Mouse (Mus musculus) common myeloid progenitor, adult 5-6 weeks (primary cell): ENCODE measurements at regions not wholly inside any gene's neighbourhood (a gene's known extent, or its start where the extent isn't known, plus 50 kb on each side); places are given as distances from the start of the nearest gene placed in this dataset.

Source experiments
- ATAC-seq: replicated peaks from 2 replicates; pipeline ENCODE4 v1.8.0; 2016; ENCODE audit warnings: low read depth, mild to moderate bottlenecking, moderate TSS enrichment, inconsistent platforms; ENCODE audit not compliant: poor library complexity, severe bottlenecking

DNA sequence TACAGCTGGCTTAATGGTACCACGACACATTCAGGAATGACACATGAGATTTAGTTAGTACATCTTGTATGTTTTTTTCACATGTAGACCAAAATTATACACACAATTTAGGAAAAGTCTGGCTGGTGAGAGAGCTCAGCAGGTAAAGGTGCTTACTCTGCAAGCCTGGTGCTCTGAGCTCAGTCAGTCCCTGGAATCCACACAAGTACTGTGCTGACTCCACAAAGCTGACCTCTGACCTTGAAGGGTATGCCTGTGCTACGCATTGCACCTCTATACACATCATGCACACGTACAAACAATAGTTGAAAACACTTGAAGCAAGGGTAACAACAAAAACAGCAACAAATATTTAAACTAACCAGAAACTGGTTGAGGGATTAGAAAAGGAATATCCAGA, 96.5 kb downstream of the Foxb1 start:
- no peak for ATAC-seq

DNA sequence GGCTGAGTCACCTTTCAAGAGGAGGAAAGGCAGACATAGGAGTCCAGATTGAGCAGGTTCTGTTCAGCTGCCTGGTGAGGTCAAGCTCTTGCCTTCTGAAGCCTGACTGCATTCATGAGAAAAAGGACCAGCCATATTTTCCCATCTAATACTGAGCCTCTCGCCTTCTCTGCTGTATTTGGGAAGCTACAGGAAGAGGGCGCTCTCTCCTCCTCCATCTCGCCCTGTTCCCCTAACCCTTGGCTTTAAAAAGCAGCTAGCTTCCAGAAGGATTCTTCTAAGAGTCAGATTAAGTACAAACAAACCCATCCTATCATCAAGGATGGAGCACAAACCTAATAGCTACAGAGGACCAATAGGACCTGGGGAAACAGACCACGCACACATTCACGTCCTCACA, 98.3 kb downstream of the Foxb1 start:
- no peak for ATAC-seq

DNA sequence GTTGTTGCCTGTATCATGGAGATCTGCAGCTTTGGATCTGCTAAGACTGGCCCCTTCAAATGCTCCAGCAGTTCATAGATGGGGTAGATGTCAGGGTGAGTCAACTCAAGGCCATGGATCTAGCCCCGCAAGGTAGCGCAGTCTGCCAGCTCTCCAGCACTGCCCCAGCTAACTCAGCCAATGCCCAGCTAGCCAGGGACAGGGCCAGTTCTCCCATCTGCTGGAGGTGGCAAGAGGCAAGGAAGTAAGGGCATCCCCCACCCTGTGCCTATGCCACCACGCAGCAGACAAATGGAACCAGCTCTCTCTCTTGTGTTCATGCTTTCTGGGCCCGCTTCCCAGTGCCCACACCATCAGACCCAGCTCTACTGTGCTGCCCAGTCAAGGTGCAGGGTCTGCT, 102.5 kb downstream of the Foxb1 start:
- no peak for ATAC-seq

DNA sequence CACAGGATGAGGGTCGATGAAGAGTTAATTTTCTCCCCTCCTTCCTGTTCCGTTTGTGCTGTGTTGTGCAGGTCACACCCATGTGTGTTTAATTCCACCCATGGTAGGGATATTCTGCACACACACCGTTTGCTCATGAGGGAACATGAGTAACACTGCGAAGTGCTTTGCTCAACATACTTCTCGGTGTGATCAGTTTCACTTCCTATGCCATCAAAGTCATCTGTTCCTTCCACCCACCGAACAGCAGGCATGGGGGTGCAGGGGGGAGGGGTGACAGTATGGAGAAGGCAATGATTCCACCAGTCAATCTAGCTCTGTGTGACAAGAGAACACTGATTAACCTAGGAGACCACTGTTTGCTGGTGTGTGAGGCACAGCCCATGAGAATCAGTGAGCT, 104.7 kb downstream of the Foxb1 start:
- peak; percentile 72 for ATAC-seq

DNA sequence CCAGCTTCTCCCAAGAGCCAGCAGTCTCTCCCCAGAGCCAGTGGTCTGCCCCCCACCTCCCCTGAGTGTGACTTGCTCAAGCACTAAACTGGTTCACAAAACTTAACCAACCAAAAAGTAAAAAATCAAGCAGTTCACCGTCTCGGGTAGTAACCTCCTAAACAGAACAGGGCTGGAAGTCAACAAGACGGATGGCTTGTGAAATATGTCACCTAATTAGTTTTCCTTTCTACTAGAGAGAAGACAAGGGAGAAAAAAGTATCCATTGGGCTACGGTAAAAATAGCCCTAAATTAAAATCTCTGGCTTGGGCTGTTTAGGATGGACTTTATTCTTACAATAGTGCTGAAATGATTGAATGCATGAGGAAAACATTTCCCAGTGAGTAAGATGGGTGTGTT, 108.6 kb downstream of the Foxb1 start:
- no peak for ATAC-seq

DNA sequence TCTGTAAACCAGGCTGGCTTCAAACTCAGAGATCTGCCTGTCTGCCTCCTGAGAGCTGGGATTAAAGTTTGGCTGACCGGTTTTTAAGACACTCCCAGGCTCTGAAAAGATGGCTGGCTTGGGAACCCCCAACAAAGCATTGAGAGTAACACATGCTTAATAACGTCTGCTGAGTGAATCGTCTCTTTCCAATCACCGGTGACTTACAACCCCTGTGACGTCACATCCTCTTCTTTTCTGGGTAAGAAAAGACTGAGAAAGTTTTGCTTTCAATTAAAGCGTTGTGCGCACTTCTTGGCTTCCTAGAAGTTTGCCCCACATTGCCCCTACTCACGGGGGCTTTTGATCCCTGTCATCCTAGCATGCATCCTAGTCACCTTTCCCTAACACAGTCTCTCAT, 109.1 kb downstream of the Foxb1 start:
- ATAC-seq = no peak

DNA sequence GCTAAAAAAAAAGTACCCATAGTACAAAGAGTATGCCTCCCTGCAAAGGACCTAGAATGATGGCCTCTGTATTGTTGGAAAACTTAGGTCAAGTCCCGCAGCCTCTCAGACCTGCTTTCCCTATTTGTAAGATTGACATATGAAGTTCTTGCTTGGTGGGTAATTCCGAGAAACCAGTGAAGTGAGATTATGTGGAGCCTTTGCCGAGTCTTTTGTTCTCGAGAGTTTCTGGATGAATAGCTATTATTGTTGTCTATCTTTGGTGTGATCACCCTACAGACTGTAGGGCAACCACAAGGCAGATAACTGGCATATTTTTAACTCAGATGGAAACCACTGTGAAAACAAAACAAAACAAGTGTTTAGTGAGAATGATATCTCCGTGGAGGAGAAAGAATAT, 118.1 kb downstream of the Foxb1 start:
- ATAC-seq = no peak

DNA sequence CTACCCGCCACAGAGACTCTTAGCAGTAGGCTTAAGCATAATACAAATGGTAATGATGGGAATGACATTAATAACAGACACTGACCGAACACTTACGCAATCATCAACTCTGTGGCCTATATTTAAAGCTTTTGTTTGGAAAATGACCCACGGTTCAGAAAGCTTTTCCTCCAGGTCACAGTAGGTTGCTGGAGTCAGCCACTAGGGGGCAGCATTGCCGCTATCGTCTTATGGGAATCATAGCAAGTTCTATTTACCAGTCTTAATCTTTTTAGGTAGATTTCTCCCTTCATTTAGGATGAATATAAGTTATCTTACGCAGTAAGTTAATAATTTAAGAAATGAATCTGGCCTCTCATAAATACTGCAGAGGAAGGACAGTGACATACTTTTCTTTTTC, 137.4 kb downstream of the Foxb1 start:
- ATAC-seq = peak; percentile 62; the same call in 1 of the 2 replicates

DNA sequence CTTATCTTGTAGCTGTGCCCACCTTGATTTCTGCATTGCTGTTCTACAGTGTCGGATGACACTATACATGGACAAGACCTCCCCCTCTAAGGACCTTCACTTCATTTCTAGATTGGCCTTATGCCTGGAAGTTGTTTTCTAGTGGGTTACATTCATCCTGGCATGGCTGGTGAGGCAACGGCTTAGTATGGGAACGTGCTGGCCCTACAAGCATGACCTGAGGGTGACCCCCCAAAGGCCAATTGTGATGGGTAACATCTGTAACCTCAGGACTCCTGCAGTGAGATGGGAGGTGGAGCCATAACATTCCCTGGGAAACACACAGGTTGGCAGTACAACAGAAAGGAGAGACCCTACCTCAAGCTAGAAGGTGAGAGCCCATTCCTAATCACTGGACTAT, 139.7 kb downstream of the Foxb1 start:
- no peak for ATAC-seq

DNA sequence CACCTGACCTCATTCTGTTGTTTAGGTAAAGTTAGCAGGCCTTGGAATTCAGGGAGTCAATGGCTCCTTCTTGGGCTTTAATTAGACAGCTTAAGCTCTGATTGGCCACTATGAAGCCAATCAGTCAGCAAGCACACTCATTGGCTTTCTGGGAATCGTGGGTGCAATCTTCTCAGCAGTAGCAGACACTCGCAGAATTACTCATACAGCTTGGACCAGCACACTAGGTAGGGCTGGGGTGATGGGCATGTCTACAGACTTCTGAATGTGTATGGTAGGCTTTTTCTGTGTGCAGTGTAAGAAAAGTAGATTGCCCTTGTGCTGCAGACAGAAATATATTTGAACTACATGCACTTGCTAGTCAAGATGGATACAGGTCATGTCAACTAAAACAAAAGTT, 143.4 kb downstream of the Foxb1 start:
- no peak for ATAC-seq

DNA sequence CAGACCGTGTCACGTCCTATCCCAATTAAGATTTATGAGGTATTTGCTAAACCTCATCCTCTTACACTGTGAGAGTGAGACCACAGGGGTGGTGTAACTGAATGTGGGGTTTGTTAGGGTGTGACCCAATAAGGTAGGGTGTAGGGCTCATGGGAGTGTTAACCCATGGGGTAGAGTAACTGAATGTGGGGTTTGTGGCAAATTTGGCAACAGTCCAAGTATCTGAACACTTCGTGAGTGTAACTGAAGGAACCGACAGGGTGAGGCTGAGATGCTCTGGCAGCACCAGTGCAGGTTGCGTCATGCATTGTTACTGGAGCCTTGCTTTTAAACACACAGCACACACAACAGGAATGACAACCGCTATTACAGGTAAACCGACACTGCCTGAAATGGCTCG, 144.1 kb downstream of the Anxa2 start:
- 0 out of 2 replicates have a peak, but pooled peaks have one; percentile 22 for ATAC-seq

DNA sequence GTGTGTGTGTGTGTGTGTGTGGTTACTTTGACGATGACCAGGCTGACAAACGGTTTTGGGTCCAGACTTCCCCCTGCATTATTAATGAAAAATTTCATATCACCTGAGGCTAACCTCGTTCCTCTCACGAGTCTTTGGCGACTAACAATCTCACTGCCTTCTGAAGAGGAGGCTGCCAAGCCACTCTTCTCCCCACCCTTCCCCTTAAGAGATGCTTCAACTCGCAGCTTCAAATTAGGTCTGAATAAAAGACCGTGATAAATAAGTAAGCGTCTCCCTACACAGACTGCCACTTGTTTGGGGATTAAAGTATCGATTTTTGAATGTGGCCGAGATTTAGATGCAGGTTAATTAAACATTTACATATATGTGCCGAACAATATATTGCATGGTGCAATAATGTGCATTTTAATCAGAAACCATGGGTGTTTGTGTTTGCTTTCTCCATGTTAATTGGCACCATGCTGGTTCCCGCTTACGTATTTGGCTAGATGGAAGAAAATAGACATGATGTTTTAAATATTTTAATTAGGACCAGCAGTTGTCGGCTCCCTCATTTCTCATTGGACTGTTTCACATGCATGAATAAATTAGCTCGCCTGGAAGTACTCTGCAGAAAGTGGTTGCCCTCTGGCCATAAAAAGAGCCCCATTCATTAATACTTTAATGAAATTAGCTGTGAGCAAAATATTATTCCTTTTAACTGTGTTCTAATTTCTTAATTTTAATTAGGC, 139.1 kb downstream of the Anxa2 start:
- no peak for ATAC-seq

DNA sequence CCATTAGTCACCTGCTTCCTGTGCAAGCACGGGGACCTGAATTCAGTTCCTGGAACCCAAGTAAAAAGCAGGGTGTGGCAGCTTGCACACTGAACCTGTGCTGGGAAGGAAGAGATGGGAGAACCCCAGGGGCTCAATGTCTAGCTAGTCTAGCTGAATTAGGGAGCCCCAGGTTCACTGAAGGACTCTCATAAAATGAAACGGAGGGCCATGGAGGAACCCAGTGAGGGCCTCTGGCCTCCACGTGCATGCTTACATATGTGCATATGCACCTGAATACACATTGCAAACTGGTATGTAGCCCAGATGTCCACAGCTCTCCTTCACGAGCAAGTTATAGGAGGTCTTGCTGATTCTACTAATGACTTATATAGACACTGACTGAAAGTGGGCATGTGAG, 135.4 kb downstream of the Anxa2 start:
- no peak for ATAC-seq

DNA sequence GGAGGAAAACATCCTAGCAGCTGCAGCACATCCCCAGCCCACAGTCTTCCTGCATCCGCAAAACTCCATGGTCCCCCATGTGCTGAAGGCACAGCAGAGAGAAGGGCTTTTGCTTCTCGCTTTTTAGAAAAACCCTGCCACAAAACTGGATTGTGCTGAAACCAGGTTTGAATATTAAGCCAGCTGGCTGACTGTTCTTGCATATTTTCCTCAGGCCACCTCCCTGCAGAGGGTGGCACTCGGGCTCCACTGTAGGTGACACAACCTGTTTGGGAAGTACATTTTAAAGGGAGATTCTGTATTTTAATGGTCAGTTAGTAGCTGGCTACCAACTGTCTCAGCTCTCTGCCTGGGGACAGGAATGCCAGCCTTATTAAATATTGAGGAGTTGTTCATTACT, 133.7 kb downstream of the Anxa2 start:
- no peak for ATAC-seq

DNA sequence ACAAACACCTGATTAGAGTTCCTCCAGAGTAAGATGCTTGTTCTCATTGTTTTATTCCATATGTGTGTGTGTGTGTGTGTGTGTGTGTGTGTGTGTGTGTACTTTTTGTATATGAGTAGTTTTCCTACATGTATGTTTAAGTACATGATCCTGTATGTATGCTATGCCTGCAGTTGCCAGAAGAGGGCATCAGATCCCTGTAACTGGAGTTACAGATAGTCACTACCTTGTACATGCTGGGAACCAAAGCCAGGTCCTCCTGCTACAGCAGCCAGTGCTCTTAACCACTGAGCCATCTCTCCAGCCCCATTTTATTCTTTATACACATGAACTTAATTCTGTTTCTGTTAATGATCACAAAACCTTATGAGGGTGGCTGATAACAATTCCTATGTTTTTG, 127.8 kb downstream of the Anxa2 start:
- ATAC-seq = no peak

DNA sequence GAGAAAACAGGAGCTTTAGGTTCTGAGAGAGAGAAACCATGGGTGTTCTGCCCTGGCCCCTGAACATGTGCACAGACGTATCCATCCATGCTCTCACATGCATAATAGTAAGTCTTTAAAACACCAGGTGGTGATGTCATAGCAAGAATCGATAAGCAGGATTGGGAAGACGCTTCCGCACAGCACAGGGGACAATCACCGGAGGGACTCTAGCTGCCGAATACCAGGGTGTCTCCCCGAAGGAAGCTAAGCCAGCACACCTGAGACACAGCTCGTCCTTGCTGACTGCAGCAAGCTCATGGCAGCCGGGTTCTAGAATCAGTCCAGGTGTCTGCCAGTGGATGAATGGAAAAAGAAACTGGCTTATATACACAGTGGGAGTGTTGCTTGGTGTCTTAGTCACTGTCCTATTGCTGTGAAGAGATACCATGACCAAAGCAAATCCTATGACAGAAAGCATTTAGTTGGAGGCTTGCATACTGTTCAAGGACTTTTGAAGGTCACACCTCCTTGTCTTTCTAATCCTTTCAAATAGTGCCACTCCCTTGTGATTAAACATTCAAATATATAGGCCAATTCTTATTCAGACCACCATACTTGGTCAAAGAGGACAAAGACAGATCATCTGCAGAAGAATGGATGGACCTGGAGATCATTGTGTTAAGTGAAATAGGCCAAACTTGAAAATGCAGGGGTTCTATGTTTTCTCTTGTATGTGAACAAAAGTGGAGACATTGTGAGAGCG, 124.4 kb downstream of the Anxa2 start:
- ATAC-seq = no peak

DNA sequence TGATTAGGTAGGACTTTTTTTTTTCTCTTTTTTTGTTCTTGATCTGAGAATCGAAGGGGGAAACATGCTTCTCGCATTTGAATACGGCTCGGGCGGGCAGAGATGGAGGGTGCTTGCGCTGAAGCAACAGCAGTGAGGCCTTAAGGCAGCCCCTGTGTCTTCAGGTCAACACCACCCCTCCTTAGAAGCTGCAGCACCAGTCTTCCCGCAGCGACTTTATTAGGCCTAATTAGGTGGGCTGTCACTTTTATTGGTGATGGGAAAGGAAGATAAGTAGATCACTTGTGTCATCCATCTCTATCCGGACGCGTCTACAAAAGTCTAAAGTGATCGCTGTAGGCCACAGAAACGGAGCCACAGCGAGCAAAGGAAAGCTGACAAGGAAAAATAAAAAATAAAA, 122.0 kb downstream of the Anxa2 start:
- ATAC-seq = no peak

DNA sequence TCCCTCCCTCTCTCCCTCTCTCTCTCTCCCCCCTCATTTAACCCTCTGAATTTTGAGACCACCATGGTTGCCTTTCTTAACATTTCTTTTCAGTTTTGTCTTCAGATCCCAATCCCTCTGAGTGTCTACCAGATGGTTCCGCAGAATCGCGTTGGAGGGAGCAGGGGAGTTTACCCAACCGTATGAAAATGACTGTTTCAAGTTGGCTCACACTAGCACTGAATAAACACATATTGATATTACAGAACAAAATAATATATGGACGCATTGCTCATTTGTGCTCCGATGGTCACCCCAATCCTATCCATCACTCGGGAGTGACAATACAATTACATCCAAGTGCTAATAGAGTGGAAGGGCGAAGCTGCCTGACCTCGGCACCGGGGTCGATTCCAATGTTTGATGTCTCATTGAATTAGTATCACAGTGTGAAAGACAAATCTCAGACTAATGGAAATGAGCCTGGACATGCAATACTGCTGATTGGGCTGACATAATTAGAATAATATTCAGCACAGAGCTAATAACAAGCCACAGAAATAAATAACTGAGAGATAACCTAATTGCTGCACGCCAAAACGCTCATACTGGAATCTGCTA, 115.3 kb downstream of the Anxa2 start:
- no peak for ATAC-seq

DNA sequence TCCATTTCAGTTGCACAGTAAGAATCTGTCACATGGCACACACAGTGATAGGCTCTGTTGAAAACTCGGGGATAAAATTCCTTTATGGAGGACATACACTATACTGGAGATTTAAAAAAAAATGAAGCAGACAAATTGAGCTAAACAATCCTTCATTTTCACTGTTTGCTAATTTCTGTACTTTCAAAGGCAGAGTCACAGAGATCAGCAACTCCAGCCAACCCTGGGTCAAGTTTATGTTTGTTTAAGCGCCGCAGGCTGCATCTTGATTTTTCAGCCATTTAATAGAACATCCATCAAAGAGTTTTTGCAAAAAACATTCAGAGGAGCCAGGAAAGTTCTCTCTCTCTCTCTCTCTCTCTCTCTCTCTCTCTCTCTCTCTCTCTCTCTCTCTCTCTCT, 114.8 kb downstream of the Anxa2 start:
- ATAC-seq = no peak

DNA sequence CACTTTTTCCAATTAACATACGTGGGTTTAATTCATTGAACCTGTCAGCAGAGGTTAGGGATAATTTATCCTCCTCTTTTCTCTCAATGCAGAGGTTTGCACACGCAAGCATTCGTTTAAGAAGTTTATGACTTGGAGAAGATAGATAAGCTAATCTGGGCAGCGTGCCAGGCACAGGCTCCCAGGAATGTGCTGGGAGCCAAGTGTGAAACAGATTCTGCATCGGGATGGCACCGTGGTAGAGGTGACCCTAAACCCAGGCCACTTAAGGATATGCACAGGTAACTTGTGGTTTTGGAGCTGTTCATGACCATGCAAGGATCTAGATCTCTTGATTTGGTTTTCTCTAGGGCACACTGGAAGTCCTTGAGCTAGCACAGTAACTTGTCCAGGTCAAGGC, 113.6 kb downstream of the Anxa2 start:
- ATAC-seq = no peak

DNA sequence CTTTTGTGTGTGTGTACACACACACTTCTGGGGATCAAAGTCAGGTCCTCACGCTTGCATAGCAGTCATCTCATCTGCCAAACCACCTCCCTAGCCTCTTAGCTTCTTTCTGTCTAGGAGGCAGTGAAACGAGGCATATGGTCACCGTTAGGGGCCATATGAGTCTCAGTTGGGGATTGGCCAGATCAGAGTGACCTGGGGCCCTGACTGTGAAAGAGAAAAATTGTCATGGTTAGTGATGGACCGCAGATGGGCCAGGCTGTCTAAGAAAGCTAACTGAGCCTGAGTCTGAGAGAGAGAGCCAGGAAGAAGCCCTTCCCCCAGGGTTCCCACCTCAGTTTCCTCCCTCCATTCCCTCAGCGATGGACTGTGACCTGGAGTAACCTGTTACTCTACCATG, 89.8 kb downstream of the Anxa2 start:
- no peak for ATAC-seq
